Mouse (Mus musculus) splenic B cell, adult 2 months (primary cell): ENCODE measurements around the gene Atp6v0b.

ENCODE experiments used
- DNase-seq: peaks from one replicate; pipeline ENCODE4 v3.0.0-alpha.2; 2011; ENCODE audit warnings: low read depth, low spot score
- H3K27me3 ChIP-seq: 2 replicates; pipeline ENCODE4 v1.6.1; 2012; ENCODE audit warnings: mild to moderate bottlenecking, low read length, moderate library complexity, mixed read lengths; ENCODE audit not compliant: control insufficient read depth, poor library complexity, insufficient read depth, severe bottlenecking
- H3K36me3 ChIP-seq: 2 replicates; pipeline ENCODE4 v1.6.1; 2012; ENCODE audit warnings: mild to moderate bottlenecking, low read length, moderate library complexity, mixed read lengths; ENCODE audit not compliant: control insufficient read depth, poor library complexity, insufficient read depth, severe bottlenecking

Gene Atp6v0b

GRCm38 (mm10) chr4:117887133-117887532 is at the start of gene Atp6v0b:
Gene Atp6v0b (minus strand): TSS chr4:117887333.
- Histone ChIP-seq H3K27me3 (no peaks in the 10 kb centered on the region), H3K36me3 (peaks cover 7% of the 10 kb centered on the region)
- DNase-seq, result peak; percentile 94

GRCm38 (mm10) chr4:117934081-117934480 is 46.9 kb upstream of the Atp6v0b start:
- DNase-seq, result no peak
- no peaks in the 10 kb centered on the region for H3K36me3 ChIP-seq

DNA sequence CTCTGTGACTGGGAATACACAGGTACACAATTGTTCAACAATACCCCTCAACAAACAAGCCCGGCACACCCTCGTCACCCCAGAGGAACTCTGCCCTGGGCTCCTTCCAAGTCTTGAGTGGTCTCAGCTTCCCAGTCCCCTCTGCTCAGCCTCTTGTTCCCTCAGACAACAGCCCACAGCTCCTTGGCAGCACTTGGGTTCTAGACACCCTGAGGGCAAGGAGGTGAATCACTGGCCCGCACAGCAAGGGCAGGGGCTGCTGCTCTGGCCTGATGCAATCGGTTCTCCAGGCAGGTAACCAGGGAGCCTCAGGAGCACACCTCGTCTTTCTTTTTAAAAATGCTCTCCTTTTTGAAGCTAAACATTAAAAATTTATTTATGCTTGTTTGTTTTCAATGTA is 46.1 kb upstream of the Atp6v0b start:
- Histone ChIP-seq H3K27me3 (no peaks in the 10 kb centered on the region), H3K36me3 (no peaks in the 10 kb centered on the region)
- no peak for DNase-seq

More at GRCm38 (mm10) chr4:117934081-117934480, 46.9 kb upstream of the Atp6v0b start:
- H3K27me3 ChIP-seq, result no peaks in the 10 kb centered on the region

DNA sequence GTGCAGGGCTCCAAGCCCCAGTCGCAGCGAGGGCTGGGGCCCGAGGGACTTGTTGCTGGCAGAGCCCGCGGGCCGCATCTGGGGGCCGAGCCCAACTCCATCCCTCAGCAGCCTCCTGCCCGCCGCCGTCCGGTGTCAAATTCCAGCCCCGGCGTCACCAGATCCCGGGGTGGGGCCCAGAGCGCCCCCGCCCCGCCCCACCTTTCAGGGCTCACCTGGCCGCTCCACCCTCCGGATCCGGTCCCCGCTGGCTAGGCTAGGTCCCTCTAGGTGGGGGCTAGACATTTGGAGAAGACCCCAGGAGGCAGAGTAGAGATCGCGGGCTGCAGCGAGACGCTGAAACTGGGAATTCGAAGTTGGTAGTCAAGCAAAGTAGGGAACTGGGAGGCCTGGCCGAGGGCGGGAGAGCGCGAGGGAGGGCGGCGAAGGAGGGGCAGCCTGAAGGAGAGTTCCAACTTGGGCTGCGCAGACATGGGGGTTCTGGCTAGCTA is 42.3 kb upstream of the Atp6v0b start, which contains the start of gene Artn:
Gene Artn, minus strand, starts transcription at position 373 of the 491 bp plus-strand sequence.
- no peak for DNase-seq
- no peaks in the 10 kb centered on the region for H3K27me3 ChIP-seq

DNA sequence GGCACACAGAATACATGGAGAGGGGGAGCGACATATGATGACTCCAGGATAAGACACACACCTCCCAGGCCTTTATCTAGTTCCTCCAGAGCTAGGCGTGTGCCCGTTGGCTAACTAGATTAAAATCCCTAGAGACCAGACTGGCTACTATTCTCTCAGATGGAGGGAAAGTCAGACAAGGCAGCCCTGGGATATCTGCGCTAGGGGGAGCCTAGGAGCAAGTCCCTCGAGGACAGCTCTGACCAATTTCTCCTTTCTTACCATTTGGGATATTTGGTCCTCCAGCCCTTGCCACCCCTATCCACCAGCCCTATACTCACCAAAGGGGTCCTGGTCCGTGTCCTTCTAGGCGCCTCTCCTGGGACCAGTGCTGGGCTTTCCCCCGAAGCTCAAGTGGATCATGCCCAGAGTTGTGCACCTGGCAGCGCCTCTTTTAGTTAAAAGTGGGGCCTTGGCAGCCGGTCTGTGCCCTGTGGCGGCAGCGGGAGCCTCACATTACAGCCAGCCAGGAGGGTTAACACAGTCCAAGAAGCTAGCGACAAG is 41.6 kb upstream of the Atp6v0b start:
- H3K36me3 ChIP-seq, result no peaks in the 10 kb centered on the region
- H3K27me3 ChIP-seq, result no peaks in the 10 kb centered on the region
- peak; percentile 54 for DNase-seq

More for the DNA sequence above, 42.3 kb upstream of the Atp6v0b start, which contains the start of gene Artn:
- no peaks in the 10 kb centered on the region for H3K36me3 ChIP-seq

GRCm38 (mm10) chr4:117928234-117928633 is 41.1 kb upstream of the Atp6v0b start:
- no peaks in the 10 kb centered on the region for H3K27me3 ChIP-seq
- peak; percentile 47 for DNase-seq

GRCm38 (mm10) chr4:117926545-117927482 is 39.7 kb upstream of the Atp6v0b start:
- DNase-seq, result peak; percentile 50
- Histone ChIP-seq H3K27me3 (no peaks in the 10 kb centered on the region), H3K36me3 (no peaks in the 10 kb centered on the region)

More at GRCm38 (mm10) chr4:117928234-117928633, 41.1 kb upstream of the Atp6v0b start:
- H3K36me3 ChIP-seq, result no peaks in the 10 kb centered on the region

DNA sequence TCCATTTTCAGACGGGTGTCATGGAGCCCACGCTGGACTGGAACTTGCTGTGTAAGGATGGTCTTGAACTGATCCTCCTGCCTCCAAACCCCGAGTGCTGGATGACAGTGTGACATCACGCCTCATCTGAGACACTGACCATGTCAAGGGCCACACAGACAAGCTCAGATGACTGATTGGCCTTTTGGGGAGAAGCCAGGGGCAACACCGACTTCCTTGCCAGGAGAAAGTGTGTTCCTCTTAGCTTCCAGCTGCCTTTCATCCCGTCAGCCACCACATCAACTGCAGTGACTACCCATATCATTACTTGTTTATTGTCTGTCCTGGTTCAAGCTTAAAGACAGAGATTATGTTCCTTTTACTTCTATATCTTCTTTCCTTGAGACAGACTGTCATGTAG is 37.8 kb upstream of the Atp6v0b start:
- no peaks in the 10 kb centered on the region for H3K27me3 ChIP-seq
- no peaks in the 10 kb centered on the region for H3K36me3 ChIP-seq
- DNase-seq, result no peak

DNA sequence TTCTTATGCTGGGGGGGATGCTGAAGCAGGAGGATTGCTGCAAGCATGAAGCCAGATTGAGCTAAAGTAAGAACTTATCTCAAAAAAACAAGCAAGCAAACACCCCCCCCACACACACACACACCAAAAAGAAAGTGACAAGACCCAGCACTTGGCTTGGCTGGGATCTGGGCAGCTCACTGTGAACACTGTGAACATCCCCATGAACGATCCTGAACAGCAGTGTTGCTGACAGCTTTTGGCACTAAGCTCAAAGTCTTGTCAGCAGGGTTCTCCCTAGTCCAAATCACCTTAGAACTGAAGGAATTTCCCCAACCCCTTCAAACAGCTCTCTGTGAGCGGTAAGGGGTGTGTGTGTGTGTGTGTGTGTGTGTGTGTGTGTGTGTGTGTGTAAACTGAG is 36.3 kb upstream of the Atp6v0b start:
- H3K36me3 ChIP-seq, result no peaks in the 10 kb centered on the region
- no peaks in the 10 kb centered on the region for H3K27me3 ChIP-seq
- no peak for DNase-seq

GRCm38 (mm10) chr4:117921358-117921757 is 34.2 kb upstream of the Atp6v0b start:
- Histone ChIP-seq H3K36me3 (no peaks in the 10 kb centered on the region), H3K27me3 (no peaks in the 10 kb centered on the region)
- peak; percentile 39 for DNase-seq

GRCm38 (mm10) chr4:117918762-117919161 is 31.6 kb upstream of the Atp6v0b start:
- no peak for DNase-seq
- Histone ChIP-seq H3K27me3 (no peaks in the 10 kb centered on the region), H3K36me3 (no peaks in the 10 kb centered on the region)

- no peak for DNase-seq
- Histone ChIP-seq H3K36me3 (no peaks in the 10 kb centered on the region), H3K27me3 (no peaks in the 10 kb centered on the region)
These were observed 31.1 kb upstream of the Atp6v0b start for GRCm38 (mm10) chr4:117918261-117918660.

GRCm38 (mm10) chr4:117917847-117918246 is 30.7 kb upstream of the Atp6v0b start:
- no peak for DNase-seq
- Histone ChIP-seq H3K36me3 (no peaks in the 10 kb centered on the region), H3K27me3 (no peaks in the 10 kb centered on the region)

GRCm38 (mm10) chr4:117917402-117917801 is 30.3 kb upstream of the Atp6v0b start:
- Histone ChIP-seq H3K27me3 (no peaks in the 10 kb centered on the region), H3K36me3 (no peaks in the 10 kb centered on the region)
- DNase-seq, result no peak

GRCm38 (mm10) chr4:117916386-117916785 is 29.3 kb upstream of the Atp6v0b start:
- H3K27me3 ChIP-seq, result no peaks in the 10 kb centered on the region
- no peaks in the 10 kb centered on the region; the same call in 1 of the 2 replicates for H3K36me3 ChIP-seq
- DNase-seq, result no peak
